Comparison of ENCODE assay signal across 16 mouse cellular contexts in genomic region chr2:46065034-46065802, GRCm38 (mm10).
DNase-seq lines count a peak whose midpoint lies in the region; ATAC-seq and TF ChIP-seq lines count a peak whose summit lies in the region.
"Had no signal": no experiment of that assay in that cellular context is flagged by ENCODE, and none has a peak within 500 bp of the region (broad histone marks: within the 10 kb centered on the region; RNA-seq: fewer than 3 reads in every experiment).

No protein-coding gene starts in this region.

- no peaks in the 10 kb centered on the region for H3K27me3 ChIP-seq in kidney, embryonic 16.5 days (ENCODE audit: insufficient read depth, low read length)
- peaks cover 8% of the 10 kb centered on the region for H3K27me3 ChIP-seq in Patski
- no peaks in the 10 kb centered on the region for H3K27me3 ChIP-seq in hindbrain, embryonic 16.5 days (replicated peaks; ENCODE audit: control insufficient read depth, insufficient read depth, low read length)
- no peaks in the 10 kb centered on the region for H3K27me3 ChIP-seq in intestine, postnatal 0 days (replicated peaks; ENCODE audit: control insufficient read depth, insufficient read depth, low read length)
- H3K27me3 ChIP-seq: limb, embryonic 15.5 days had no signal

- H3K4me1 ChIP-seq in kidney, embryonic 16.5 days (ENCODE audit: insufficient read depth, low read length) = no peaks in the 10 kb centered on the region
- no peaks in the 10 kb centered on the region for H3K4me1 ChIP-seq in hindbrain, embryonic 16.5 days (ENCODE audit: control insufficient read depth, insufficient read depth, low read depth, low read length)
- H3K4me1 ChIP-seq in intestine, postnatal 0 days (replicated peaks; ENCODE audit: control insufficient read depth, insufficient read depth, low read length) = no peaks in the 10 kb centered on the region
- H3K4me1 ChIP-seq: limb, embryonic 15.5 days had no signal

- peak; percentile 3 for DNase-seq in embryo, embryonic 10.5 days (ENCODE audit: low spot score)
- DNase-seq in embryo, embryonic 11 days = no peak
- DNase-seq in kidney, postnatal 14 days = no peak
- no peak for DNase-seq in Patski (ENCODE audit: low read depth, low spot score)
- DNase-seq in heart, postnatal 14 days = no peak
- DNase-seq: gastrocnemius, postnatal 36 days; kidney, postnatal 10 days; layer of hippocampus, adult 9-11 months; lung, adult 2 months had no signal

- in situ Hi-C loops in Patski (cut with MboI; ENCODE audit: low pct_unique_long_range_greater_than_20kb) = no loop called here

- H3K36me3 ChIP-seq in kidney, embryonic 16.5 days (ENCODE audit: insufficient read depth, low read length) = no peaks in the 10 kb centered on the region
- no peaks in the 10 kb centered on the region for H3K36me3 ChIP-seq in hindbrain, embryonic 16.5 days (ENCODE audit: control insufficient read depth, insufficient read depth, low read length)
- H3K36me3 ChIP-seq in intestine, postnatal 0 days (ENCODE audit: control insufficient read depth, insufficient read depth) = no peaks in the 10 kb centered on the region
- H3K36me3 ChIP-seq: limb, embryonic 15.5 days had no signal

- 51% methylated on average over 7 of the region's 7 CpGs for WGBS in kidney, embryonic 16.5 days
- 65% methylated on average over 7 of the region's 7 CpGs for WGBS in hindbrain, embryonic 16.5 days
- WGBS in intestine, postnatal 0 days = 56% methylated on average over 7 of the region's 7 CpGs

- no peak overlapping the region for H3K9ac ChIP-seq in kidney, embryonic 16.5 days (replicated peaks; ENCODE audit: low read length)
- no peak overlapping the region for H3K9ac ChIP-seq in hindbrain, embryonic 16.5 days (ENCODE audit: low read depth, low read length)
- no peak overlapping the region for H3K9ac ChIP-seq in intestine, postnatal 0 days (ENCODE audit: low read depth, low read length)
- H3K9ac ChIP-seq: limb, embryonic 15.5 days had no signal

- H3K9me3 ChIP-seq in kidney, embryonic 16.5 days (ENCODE audit: low read length) = no peaks in the 10 kb centered on the region
- no peaks in the 10 kb centered on the region for H3K9me3 ChIP-seq in hindbrain, embryonic 16.5 days (ENCODE audit: control insufficient read depth, low read length)
- no peaks in the 10 kb centered on the region for H3K9me3 ChIP-seq in intestine, postnatal 0 days (ENCODE audit: control insufficient read depth)
- H3K9me3 ChIP-seq: limb, embryonic 15.5 days had no signal

- ATAC-seq in kidney, embryonic 16.5 days (ENCODE audit: low FRiP score, low TSS enrichment) = peak; percentile 81
- no peak for ATAC-seq in Patski
- peak; percentile 65; the same call in 1 of the 2 replicates for ATAC-seq in hindbrain, embryonic 16.5 days
- no peak for ATAC-seq in intestine, postnatal 0 days

- H3K27ac ChIP-seq in kidney, embryonic 16.5 days (ENCODE audit: low read length) = no peak overlapping the region
- no peak overlapping the region for H3K27ac ChIP-seq in hindbrain, embryonic 16.5 days (ENCODE audit: low read depth, low read length)
- H3K27ac ChIP-seq in intestine, postnatal 0 days (ENCODE audit: low read depth, low read length) = no peak overlapping the region
- H3K27ac ChIP-seq: limb, embryonic 15.5 days; macrophage had no signal

- POLR2A ChIA-PET in Patski (lab: Charles Lee) = no interaction called here

- TF ChIP-seq CTCF in Patski (IDR thresholded peaks at IDR 0.05) = peak; percentile 15
- TF ChIP-seq CTCF in intestine, postnatal 0 days (IDR thresholded peaks at IDR 0.05; ENCODE audit: low read depth) = no peak

- CTCF ChIA-PET in Patski (lab: Charles Lee) = no interaction called here

- no peak overlapping the region for H3K4me2 ChIP-seq in kidney, embryonic 16.5 days (replicated peaks; ENCODE audit: low read depth, low read length)
- H3K4me2 ChIP-seq in hindbrain, embryonic 16.5 days (ENCODE audit: low read length) = no peak overlapping the region
- no peak overlapping the region for H3K4me2 ChIP-seq in intestine, postnatal 0 days (replicated peaks; ENCODE audit: low read depth)
- H3K4me2 ChIP-seq: heart, embryonic 11.5 days; limb, embryonic 15.5 days had no signal

- no peak overlapping the region for H3K4me3 ChIP-seq in kidney, embryonic 16.5 days (ENCODE audit: low read length)
- H3K4me3 ChIP-seq in hindbrain, embryonic 16.5 days (ENCODE audit: low read length) = no peak overlapping the region
- no peak overlapping the region for H3K4me3 ChIP-seq in intestine, postnatal 0 days (ENCODE audit: low read depth, low read length)
- H3K4me3 ChIP-seq: limb, embryonic 15.5 days; myocyte had no signal

- intact Hi-C loops in heart, postnatal 14 days (cut with DNase I) = no loop called here

Comparison
In these comparisons a context has a peak if more than half of its experiments do, and no peak if none do; other contexts are left out.
1. ATAC-seq: peak in kidney, embryonic 16.5 days (single experiment) and hindbrain, embryonic 16.5 days (single experiment); none in Patski (single experiment) and intestine, postnatal 0 days (single experiment).